Mouse (Mus musculus): ENCODE measurements at regions not wholly inside any gene's neighbourhood (a gene's known extent, or its start where the extent isn't known, plus 50 kb on each side); places are given as distances from the start of the nearest gene placed in this dataset.
"Not testable (repeated sequence)": the region's sequence is repeated elsewhere in the genome, so short reads cannot be mapped to it uniquely, and the experiment has no call there.

- not testable (repeated sequence) for TF ChIP-seq CTCF (IDR thresholded peaks at IDR 0.05 in 2 of 3, conservative IDR thresholded peaks at IDR 0.05 in 1 of 3; ENCODE audit: control insufficient read depth in 1 of 3, insufficient read depth in 1 of 3, low read depth in 2 of 3, low read length in 3 of 3, poor library complexity in 1 of 3, severe bottlenecking in 1 of 3); TCF12 (IDR thresholded peaks at IDR 0.05; ENCODE audit: low read depth, low read length); MAZ (IDR thresholded peaks at IDR 0.05; ENCODE audit: low read depth, low read length); GATA1 (IDR thresholded peaks at IDR 0.05; ENCODE audit: low read depth, low read length)
Observed at GRCm38 (mm10) chr10:15262282-15262681, 544.3 kb upstream of the Gje1 start.
